Mouse (Mus musculus): Measurements from ENCODE around the gene Cyb5d2.
"Not testable (repeated sequence)": the region's sequence is repeated elsewhere in the genome, so short reads cannot be mapped to it uniquely, and the experiment has no call there.

The Cyb5d2 gene

GRCm38 (mm10) chr11:72772611-72773010 is 23.3 kb downstream of the Cyb5d2 start:
- DNase-seq (ENCODE audit: low spot score in 2 of 2) = not testable (repeated sequence)

- no peak for DNase-seq (ENCODE audit: low spot score in 2 of 2)
Measured at GRCm38 (mm10) chr11:72771461-72771860, 24.5 kb downstream of the Cyb5d2 start.

- no peak for DNase-seq (ENCODE audit: low spot score in 2 of 2)
Measured at GRCm38 (mm10) chr11:72770816-72771215, 25.1 kb downstream of the Cyb5d2 start.

- no peak for DNase-seq (ENCODE audit: low spot score in 2 of 2)
Measured at GRCm38 (mm10) chr11:72770324-72770723, 25.6 kb downstream of the Cyb5d2 start.

GRCm38 (mm10) chr11:72769061-72769460 is 26.9 kb downstream of the Cyb5d2 start:
- no peak for DNase-seq (ENCODE audit: low spot score in 2 of 2)

GRCm38 (mm10) chr11:72767716-72768115 is 28.2 kb downstream of the Cyb5d2 start:
- no peak for DNase-seq (ENCODE audit: low spot score in 2 of 2)

GRCm38 (mm10) chr11:72764270-72764669 is 31.7 kb downstream of the Cyb5d2 start:
- no peak for DNase-seq (ENCODE audit: low spot score in 2 of 2)

GRCm38 (mm10) chr11:72760781-72761180 is 35.2 kb downstream of the Cyb5d2 start:
- no peak for DNase-seq (ENCODE audit: low spot score in 2 of 2)

GRCm38 (mm10) chr11:72759581-72759980 is 36.4 kb downstream of the Cyb5d2 start:
- no peak for DNase-seq (ENCODE audit: low spot score in 2 of 2)

- no peak for DNase-seq (ENCODE audit: low spot score in 2 of 2)
Measured at GRCm38 (mm10) chr11:72758316-72758715, 37.6 kb downstream of the Cyb5d2 start.

- DNase-seq (ENCODE audit: low spot score in 2 of 2) = no peak
Measured at GRCm38 (mm10) chr11:72751956-72752355, 44.0 kb downstream of the Cyb5d2 start.

- no peak for DNase-seq (ENCODE audit: low spot score in 2 of 2)
Measured at GRCm38 (mm10) chr11:72739048-72739447, 56.9 kb downstream of the Cyb5d2 start.

GRCm38 (mm10) chr11:72737517-72737916 is 58.4 kb downstream of the Cyb5d2 start:
- not testable (repeated sequence) for DNase-seq (ENCODE audit: low spot score in 2 of 2)

- DNase-seq (ENCODE audit: low spot score in 2 of 2) = no peak
Measured at GRCm38 (mm10) chr11:72736320-72736719, 59.6 kb downstream of the Cyb5d2 start.

- peak in 1 of 2 experiments; percentile 15 for DNase-seq (ENCODE audit: low spot score in 2 of 2)
Measured at GRCm38 (mm10) chr11:72735519-72735860, 60.5 kb downstream of the Cyb5d2 start.

- DNase-seq (ENCODE audit: low spot score in 2 of 2) = peak; percentile 78
Measured at GRCm38 (mm10) chr11:72734840-72735518, 61.0 kb downstream of the Cyb5d2 start.

GRCm38 (mm10) chr11:72733736-72734135 is 62.2 kb downstream of the Cyb5d2 start:
- no peak for DNase-seq (ENCODE audit: low spot score in 2 of 2)

Data from heart, adult 9 months (tissue).